Mouse (Mus musculus) limb, embryonic 15.5 days (tissue): ENCODE results near the gene Rpl31. TPM values are rescaled to one million over a fixed set of nuclear protein-coding genes. Genes with fewer than 3 reads are reported as not detected.
A peak's percentile ranks its signal among the peaks of the same experiment; 100 is the strongest.

Experiments used
- ATAC-seq: fragments of 200-750 bp; cut with Nextera tagmentation; 2 replicates; pipeline ENCODE4 v1.8.0; 2017; ENCODE audit warnings: low read depth, moderate TSS enrichment; ENCODE audit not compliant: insufficient number of reproducible peaks, low FRiP score, low TSS enrichment
- H3K27ac ChIP-seq: fragments of 300-500 bp; sonication (generic); 2 replicates; pipeline ENCODE4 v1.5.1; 2015; ENCODE audit warnings: moderate library complexity, mild to moderate bottlenecking, inconsistent platforms
- H3K27me3 ChIP-seq: fragments of 300-500 bp; sonication (generic); 2 replicates; pipeline ENCODE4 v1.6.1; 2015; ENCODE audit warnings: inconsistent platforms
- H3K36me3 ChIP-seq: fragments of 300-500 bp; sonication (generic); 2 replicates; pipeline ENCODE4 v1.6.1; 2015; ENCODE audit warnings: inconsistent platforms
- H3K4me1 ChIP-seq: fragments of 300-500 bp; sonication (generic); 2 replicates; pipeline ENCODE4 v1.6.1; 2015; ENCODE audit warnings: inconsistent platforms
- H3K4me2 ChIP-seq: fragments of 300-500 bp; sonication (generic); 2 replicates; pipeline ENCODE4 v1.6.1; 2015; ENCODE audit warnings: mild to moderate bottlenecking, inconsistent platforms
- H3K4me3 ChIP-seq: fragments of 300-500 bp; sonication (generic); 2 replicates; pipeline ENCODE4 v1.5.1; 2015; ENCODE audit warnings: mild to moderate bottlenecking, inconsistent platforms
- H3K9ac ChIP-seq: fragments of 300-500 bp; sonication (generic); 2 replicates; pipeline ENCODE4 v1.6.1; 2015; ENCODE audit warnings: inconsistent platforms
- H3K9me3 ChIP-seq: fragments of 300-500 bp; sonication (generic); 2 replicates; pipeline ENCODE4 v1.6.1; 2016; ENCODE audit warnings: inconsistent platforms
- WGBS: fragments of 180-500 bp; shearing (Covaris S2); methylation state at CpG from one replicate; pipeline ENCODE4 v1.1.7; 2015; 5-methylcytosine and 5-hydroxymethylcytosine counted together
- polyA plus RNA-seq: library from polyadenylated mRNA; unstranded; fragments of >200 nt; fragmentation: Nextera tagmentation; extraction: Ambion mirVana; gene quantifications from 2 replicates; pipeline ENCODE4 v1.2.1, GENCODE M21; 2015

Rpl31 gene
- polyA plus RNA-seq, 1 experiment from 2014 or later = 551 TPM

DNA sequence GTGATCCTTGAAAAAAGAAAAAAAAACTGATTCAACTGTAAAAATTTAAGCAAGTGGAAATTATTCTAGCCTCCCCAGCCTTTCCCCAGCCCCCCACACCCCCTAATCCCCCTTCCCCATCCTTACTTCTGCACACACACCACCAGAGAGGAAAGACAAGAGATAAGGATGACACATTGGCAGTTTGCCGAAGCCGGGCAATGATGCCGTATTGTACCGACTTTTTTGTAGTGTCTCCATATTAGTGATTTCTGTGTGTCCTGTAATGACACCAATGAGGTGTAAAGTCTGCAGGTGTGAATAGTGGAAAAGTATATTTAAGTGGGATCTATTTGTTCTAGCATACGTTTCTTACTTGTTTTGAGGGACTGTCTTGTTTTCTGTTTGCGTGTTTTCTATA, 27.5 kb upstream of the Rpl31 start:
- no peaks in the 10 kb centered on the region for H3K9me3 ChIP-seq

DNA sequence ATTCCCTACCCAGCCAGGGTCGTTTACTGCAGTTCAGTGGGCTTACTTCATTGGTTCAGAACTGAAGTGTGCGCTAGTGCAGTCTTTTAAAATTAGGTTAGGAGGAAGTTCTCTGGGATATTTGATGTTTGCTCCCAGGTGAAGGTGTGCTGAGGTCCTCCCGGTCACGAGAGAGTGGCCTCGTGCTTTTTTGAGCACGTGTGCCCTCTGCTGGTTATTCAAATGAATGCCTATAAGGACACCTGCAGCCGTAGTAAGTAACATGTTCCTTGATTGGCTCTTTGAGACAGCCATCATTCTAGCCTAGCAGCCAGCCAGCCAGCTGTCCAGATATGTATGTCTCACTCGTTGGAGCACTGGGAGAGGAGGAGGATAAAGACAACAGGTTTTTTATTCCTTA, 27.0 kb upstream of the Rpl31 start:
- H3K27ac ChIP-seq = no peak overlapping the region
- no peak for ATAC-seq
- no peaks in the 10 kb centered on the region for H3K27me3 ChIP-seq
- no peak overlapping the region for H3K4me2 ChIP-seq
- H3K36me3 ChIP-seq = no peaks in the 10 kb centered on the region
- peaks cover 7% of the 10 kb centered on the region for H3K4me1 ChIP-seq
- H3K4me3 ChIP-seq = no peak overlapping the region
- no peaks in the 10 kb centered on the region for H3K9me3 ChIP-seq
- 16% methylated on average over 8 of the region's 8 CpGs for WGBS
- no peak overlapping the region for H3K9ac ChIP-seq

More for the DNA sequence above, 27.5 kb upstream of the Rpl31 start:
- H3K4me3 ChIP-seq = no peak overlapping the region
- H3K9ac ChIP-seq = no peak overlapping the region
- peaks cover 7% of the 10 kb centered on the region for H3K4me1 ChIP-seq
- no peak overlapping the region for H3K4me2 ChIP-seq
- no peaks in the 10 kb centered on the region for H3K36me3 ChIP-seq
- no peak for ATAC-seq
- H3K27me3 ChIP-seq = no peaks in the 10 kb centered on the region
- WGBS = 80% methylated on average over 6 of the region's 6 CpGs
- H3K27ac ChIP-seq = no peak overlapping the region

DNA sequence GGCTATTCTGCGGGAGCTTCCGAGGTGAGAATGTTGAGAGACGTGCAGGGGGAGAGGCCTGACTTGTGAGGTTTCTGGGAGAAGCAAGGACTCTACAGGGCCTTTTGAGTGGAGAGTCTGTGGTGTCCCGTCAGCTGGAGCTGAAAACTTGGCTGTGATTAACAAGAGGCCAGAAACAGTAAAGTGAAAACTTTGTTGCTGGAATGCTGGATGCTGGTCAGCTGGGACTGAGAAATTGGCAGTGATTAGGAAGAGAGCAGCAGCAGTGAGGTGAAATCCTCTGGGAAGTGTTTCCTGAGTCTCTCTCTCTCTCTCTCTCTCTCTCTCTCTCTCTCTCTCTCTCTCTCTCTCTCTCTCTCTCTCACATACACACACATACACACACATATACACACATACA, 25.8 kb upstream of the Rpl31 start:
- Histone ChIP-seq H3K36me3 (no peaks in the 10 kb centered on the region), H3K4me2 (no peak overlapping the region), H3K27ac (no peak overlapping the region), H3K4me3 (no peak overlapping the region), H3K4me1 (no peaks in the 10 kb centered on the region), H3K9ac (no peak overlapping the region), H3K9me3 (no peaks in the 10 kb centered on the region), H3K27me3 (no peaks in the 10 kb centered on the region)
- WGBS = 62% methylated on average over 4 of the region's 4 CpGs
- no peak for ATAC-seq

DNA sequence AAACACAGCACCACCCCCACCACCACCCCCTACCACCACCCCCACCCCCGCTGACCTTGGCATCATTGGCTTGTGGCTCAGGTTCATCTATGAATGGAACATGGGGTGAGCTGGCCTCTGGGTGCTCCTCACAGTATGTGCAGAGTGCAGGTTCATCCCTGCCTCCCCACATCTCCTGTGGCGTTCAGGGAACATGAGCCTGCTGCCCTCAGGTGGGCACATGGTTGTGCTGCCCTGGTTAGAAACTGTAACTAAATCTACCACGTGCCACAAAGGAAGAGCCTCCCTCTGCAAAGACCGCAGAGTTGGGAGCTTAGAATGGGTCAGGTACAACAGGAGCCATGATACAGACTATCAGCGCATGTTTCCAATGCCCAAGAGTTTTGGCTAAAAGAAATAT, 24.4 kb upstream of the Rpl31 start:
- no peak overlapping the region for H3K4me2 ChIP-seq
- H3K4me1 ChIP-seq = no peaks in the 10 kb centered on the region
- no peaks in the 10 kb centered on the region for H3K9me3 ChIP-seq
- WGBS = 73% methylated on average over 5 of the region's 5 CpGs
- no peak overlapping the region for H3K4me3 ChIP-seq
- H3K36me3 ChIP-seq = no peaks in the 10 kb centered on the region
- ATAC-seq = no peak
- H3K27ac ChIP-seq = no peak overlapping the region
- no peaks in the 10 kb centered on the region for H3K27me3 ChIP-seq
- H3K9ac ChIP-seq = no peak overlapping the region

DNA sequence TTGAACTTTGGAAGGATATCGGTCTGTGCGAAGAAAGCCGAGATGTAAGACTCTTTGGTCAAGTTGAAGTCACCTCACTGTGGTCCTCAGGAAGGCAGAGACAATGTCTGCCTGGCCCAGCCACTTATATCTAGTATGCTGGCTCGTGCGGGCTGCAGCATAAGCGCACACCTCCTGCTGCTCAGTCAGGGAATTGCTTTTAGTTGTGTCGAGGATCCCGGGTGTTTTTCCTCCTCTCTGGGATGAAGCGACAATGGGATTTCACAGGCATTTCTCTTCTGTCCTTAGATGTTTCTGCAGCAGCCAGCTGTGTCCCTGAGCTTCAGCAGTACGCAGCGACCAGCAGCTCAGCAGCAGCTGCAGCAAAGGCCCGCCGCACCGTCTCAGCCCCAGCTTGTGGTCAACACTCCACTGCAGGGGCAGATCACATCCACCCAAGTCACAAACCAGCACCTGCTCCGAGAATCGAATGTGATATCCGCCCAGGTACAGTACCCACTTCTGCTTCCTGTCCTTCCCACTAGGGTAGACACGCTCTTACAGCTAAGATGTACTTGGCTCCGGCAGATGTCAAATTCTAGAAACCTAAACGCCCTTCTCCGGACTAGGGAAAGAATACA, 22.6 kb upstream of the Rpl31 start:
- Histone ChIP-seq H3K4me1 (no peaks in the 10 kb centered on the region), H3K9me3 (no peaks in the 10 kb centered on the region), H3K9ac (no peak overlapping the region), H3K27me3 (no peaks in the 10 kb centered on the region), H3K36me3 (no peaks in the 10 kb centered on the region), H3K4me3 (no peak overlapping the region), H3K27ac (no peak overlapping the region), H3K4me2 (no peak overlapping the region)
- no peak for ATAC-seq
- 67% methylated on average over 21 of the region's 21 CpGs for WGBS

DNA sequence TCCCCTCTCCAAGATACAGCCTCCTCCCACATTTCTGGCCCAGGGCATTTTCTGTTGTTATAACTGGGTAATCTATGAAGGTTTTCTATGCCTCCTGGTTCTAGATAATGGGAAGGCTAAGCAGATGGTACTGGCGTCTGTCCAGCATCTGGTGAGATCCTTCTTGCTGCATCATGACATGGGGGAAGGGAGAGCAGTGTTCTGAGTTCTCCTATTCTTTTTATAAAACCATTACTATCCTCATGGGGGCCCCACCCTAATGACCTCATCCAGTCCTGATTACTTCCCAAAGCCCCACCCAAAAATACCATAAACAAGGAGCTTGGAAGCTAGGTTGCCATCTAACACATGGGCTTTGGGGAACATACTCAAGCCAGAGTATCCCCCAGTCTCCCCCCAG, 18.6 kb upstream of the Rpl31 start:
- no peak overlapping the region for H3K4me2 ChIP-seq
- H3K4me1 ChIP-seq = no peaks in the 10 kb centered on the region
- H3K9me3 ChIP-seq = no peaks in the 10 kb centered on the region
- no peak overlapping the region for H3K9ac ChIP-seq
- no peak overlapping the region for H3K27ac ChIP-seq
- no peaks in the 10 kb centered on the region for H3K36me3 ChIP-seq
- no peak for ATAC-seq
- WGBS = 62% methylated on average over 1 of the region's 1 CpGs
- no peaks in the 10 kb centered on the region for H3K27me3 ChIP-seq
- H3K4me3 ChIP-seq = no peak overlapping the region

DNA sequence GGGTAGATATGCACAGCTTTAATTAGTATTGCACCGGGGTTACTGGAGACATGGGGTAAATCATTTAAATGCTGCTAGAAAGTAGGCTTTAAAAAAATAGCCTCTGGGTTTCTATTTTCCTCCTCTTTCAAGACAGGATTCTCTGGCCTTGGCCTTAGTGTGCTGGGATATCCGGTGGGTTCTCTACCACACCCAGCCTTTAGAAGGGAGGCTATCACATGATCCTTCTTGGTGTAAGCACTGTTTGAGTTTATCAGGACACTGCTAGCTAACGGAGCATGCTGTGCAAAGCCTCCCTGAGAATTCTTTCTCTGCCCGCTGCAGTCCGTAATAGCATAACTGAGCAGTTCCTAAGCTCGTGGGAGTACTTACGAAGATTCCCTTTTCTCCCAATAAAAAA, 18.2 kb upstream of the Rpl31 start:
- WGBS = 71% methylated on average over 7 of the region's 7 CpGs
- Histone ChIP-seq H3K4me1 (no peaks in the 10 kb centered on the region), H3K27ac (no peak overlapping the region), H3K4me3 (no peak overlapping the region), H3K9me3 (no peaks in the 10 kb centered on the region), H3K9ac (no peak overlapping the region), H3K4me2 (no peak overlapping the region), H3K27me3 (no peaks in the 10 kb centered on the region), H3K36me3 (no peaks in the 10 kb centered on the region)
- no peak for ATAC-seq

DNA sequence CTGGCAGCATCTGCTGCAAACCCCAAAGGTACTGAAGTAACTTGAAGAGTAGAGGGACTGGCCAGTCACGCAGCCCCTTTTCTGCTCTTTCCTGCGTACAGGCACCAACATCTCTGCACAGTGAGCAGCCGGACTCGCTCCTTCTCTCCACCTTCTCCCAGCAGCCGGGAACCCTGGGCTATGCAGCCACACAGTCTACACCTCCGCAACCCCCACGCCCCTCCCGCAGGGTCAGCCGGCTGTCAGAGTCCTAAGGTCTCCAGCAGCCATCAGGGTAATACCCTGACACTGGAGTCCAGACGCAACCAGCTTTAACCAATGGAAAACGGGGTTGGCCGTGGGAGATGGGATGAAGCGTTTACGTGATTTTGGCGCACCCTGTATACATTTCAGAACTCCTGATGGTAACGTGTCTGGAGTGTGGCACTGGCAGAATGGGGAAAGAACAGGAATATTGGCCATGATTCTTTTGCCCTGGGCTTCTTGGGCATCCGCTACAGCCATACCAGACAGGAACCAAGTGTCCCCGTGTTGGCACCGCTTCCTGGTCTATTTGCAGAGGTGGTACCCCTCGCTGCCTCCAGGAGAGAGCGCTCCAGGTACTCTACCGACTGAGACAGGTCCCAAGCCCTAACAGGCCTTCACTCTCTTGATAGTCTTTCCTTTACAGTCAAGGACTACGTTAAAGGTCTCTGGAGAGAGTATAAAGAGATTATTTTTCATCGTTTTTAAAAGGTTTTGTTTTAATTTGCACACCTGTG, 5.7 kb upstream of the Rpl31 start:
- H3K36me3 ChIP-seq = no peaks in the 10 kb centered on the region
- H3K27me3 ChIP-seq = peaks cover 3% of the 10 kb centered on the region; the same call in 1 of the 2 replicates
- H3K4me3 ChIP-seq = 0 out of 2 replicates have a peak overlapping the region, but pooled peaks have one; percentile 12
- peaks cover 9% of the 10 kb centered on the region for H3K4me1 ChIP-seq
- H3K9ac ChIP-seq = no peak overlapping the region
- H3K9me3 ChIP-seq = no peaks in the 10 kb centered on the region
- H3K27ac ChIP-seq = no peak overlapping the region
- ATAC-seq = no peak
- H3K4me2 ChIP-seq = peak overlapping the region; percentile 40
- 33% methylated on average over 24 of the region's 24 CpGs for WGBS

DNA sequence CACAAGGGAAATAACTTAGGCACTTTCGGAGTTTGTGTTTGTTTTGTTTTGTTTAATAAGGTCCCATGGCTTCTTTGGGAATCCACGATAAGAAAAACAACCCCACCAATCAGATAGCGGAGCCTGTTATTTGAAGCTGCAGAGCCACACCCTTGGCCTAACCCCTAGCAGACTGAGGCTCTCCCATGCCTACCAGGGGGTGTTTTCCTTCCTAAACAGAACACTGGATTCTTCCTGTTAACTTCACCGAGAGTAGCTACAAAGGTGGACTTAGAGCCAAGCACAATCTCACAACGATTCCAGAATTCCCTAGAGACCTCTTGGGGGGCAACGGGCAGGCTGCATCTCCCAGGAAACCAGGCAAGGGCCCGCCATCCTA, 5.1 kb upstream of the Rpl31 start:
- Histone ChIP-seq H3K9ac (no peak overlapping the region), H3K4me1 (peaks cover 12% of the 10 kb centered on the region), H3K36me3 (no peaks in the 10 kb centered on the region), H3K27ac (no peak overlapping the region), H3K4me3 (no peak overlapping the region), H3K9me3 (no peaks in the 10 kb centered on the region), H3K4me2 (no peak overlapping the region; the same call in 1 of the 2 replicates), H3K27me3 (peaks cover 3% of the 10 kb centered on the region; the same call in 1 of the 2 replicates)
- ATAC-seq = no peak
- 53% methylated on average over 7 of the region's 7 CpGs for WGBS

DNA sequence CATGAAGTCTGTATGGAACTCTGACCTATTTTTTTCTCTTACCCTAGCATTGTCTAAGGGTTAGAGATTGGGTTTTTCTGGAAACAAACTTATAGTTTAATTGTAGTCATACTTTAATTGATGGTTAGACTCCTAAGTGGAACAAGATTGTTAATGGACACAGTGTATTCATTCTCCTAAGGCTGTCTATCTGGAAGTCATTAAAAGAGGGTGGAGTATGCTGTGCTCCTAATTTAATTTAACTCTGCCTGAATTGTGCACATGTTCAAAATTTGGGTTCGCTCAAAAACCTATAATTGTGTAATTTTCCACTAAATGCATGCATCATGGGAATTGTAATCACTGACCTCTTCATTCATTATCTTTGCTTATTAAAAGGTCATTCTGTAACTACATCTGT, 2.1 kb upstream of the Rpl31 start:
- Histone ChIP-seq H3K4me3 (no peak overlapping the region), H3K9me3 (no peaks in the 10 kb centered on the region), H3K36me3 (peaks cover 15% of the 10 kb centered on the region), H3K27ac (no peak overlapping the region), H3K4me1 (peaks cover 20% of the 10 kb centered on the region), H3K4me2 (no peak overlapping the region), H3K9ac (no peak overlapping the region), H3K27me3 (peaks cover 3% of the 10 kb centered on the region; the same call in 1 of the 2 replicates)
- 66% methylated on average over 1 of the region's 1 CpGs for WGBS
- ATAC-seq = no peak

DNA sequence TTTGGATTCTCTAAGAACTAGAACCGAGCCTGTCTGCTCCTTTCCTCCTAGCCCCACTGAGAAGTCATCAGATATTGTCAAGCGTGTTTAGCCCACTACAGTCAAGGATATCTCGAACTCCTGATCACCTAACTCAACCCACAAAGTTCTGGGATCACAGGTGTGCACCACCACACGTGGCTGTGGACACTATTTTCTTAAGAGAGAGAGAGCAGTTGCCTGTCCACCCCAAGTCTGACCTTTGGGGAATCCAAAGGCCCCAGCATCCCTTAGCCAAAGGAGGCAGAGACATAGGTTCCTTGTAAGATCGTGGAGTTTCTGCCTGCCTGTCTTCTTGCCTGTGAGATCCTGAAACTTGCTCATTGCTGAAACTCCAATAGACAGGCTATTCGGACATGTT, 597 bp upstream of the Rpl31 start:
- peak overlapping the region; percentile 65 for H3K27ac ChIP-seq
- peaks cover 15% of the 10 kb centered on the region for H3K4me1 ChIP-seq
- ATAC-seq = no peak
- peak overlapping the region; percentile 63 for H3K4me3 ChIP-seq
- H3K4me2 ChIP-seq = peak overlapping the region; percentile 66
- H3K27me3 ChIP-seq = no peaks in the 10 kb centered on the region
- H3K9me3 ChIP-seq = no peaks in the 10 kb centered on the region
- peak overlapping the region; percentile 39; the same call in 1 of the 2 replicates for H3K9ac ChIP-seq
- H3K36me3 ChIP-seq = peaks cover 30% of the 10 kb centered on the region
- 32% methylated on average over 6 of the region's 6 CpGs for WGBS

DNA sequence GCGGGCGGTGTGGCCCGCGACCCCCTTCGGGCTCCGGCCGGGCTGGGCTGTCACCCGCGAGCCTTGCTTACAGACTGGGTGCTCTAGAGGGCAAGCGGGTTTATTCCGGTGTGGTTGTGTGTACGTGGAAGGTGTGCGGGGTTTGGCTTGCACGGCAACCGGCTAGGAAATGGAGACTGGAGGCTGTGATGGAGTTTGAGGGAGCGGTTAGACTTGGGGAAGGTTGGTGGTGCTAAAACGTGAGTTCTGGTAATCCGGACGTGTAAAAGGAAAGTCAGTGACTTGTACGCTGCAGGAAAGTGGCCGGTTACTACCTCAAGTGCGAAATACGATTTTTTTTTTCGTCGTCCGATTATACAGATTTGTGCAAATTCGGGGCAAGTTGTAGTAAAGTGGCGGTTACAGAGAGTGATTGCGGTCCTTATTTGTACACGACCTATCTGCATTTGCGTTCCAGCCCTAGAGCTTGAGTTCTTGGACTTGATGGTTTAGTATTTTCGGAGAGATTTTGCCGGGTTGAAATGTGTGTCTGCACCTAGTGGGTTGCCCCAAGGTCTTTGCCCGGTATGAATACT, 712 bp downstream of the Rpl31 start:
- Histone ChIP-seq H3K9me3 (no peaks in the 10 kb centered on the region), H3K27ac (peak overlapping the region; percentile 95), H3K36me3 (peaks cover 43% of the 10 kb centered on the region), H3K27me3 (no peaks in the 10 kb centered on the region), H3K4me1 (peaks cover 15% of the 10 kb centered on the region), H3K4me3 (peak overlapping the region; percentile 63), H3K9ac (peak overlapping the region; percentile 88), H3K4me2 (peak overlapping the region; percentile 66)
- peak; percentile 2; the same call in 1 of the 2 replicates for ATAC-seq
- under 1% methylated on average over 34 of the region's 34 CpGs for WGBS
